Mouse (Mus musculus) retina, embryonic 14.5 days (tissue): ENCODE measurements around the gene Stk11.
"Not testable (repeated sequence)": the region's sequence is repeated elsewhere in the genome, so short reads cannot be mapped to it uniquely, and the experiment has no call there.

Experiments
- DNase-seq: peaks from one replicate; pipeline ENCODE4 v3.0.0-alpha.2; 2015; ENCODE audit warnings: low spot score

Stk11 gene

GRCm38 (mm10) chr10:80157141-80157929 lies 41.7 kb downstream of the Stk11 start:
- no peak for DNase-seq

- DNase-seq = no peak
These were observed 42.8 kb downstream of the Stk11 start for GRCm38 (mm10) chr10:80158307-80158986.

- no peak for DNase-seq
These were observed 43.5 kb downstream of the Stk11 start for GRCm38 (mm10) chr10:80159021-80159560.

GRCm38 (mm10) chr10:80159561-80160454 lies 44.2 kb downstream of the Stk11 start:
- DNase-seq = peak; percentile 99

- peak; percentile 76 for DNase-seq
These were observed 45.1 kb downstream of the Stk11 start for GRCm38 (mm10) chr10:80160455-80161371.

- DNase-seq = peak; percentile 56
These were observed 46.1 kb downstream of the Stk11 start for GRCm38 (mm10) chr10:80161522-80162242.

GRCm38 (mm10) chr10:80162243-80162608 lies 46.6 kb downstream of the Stk11 start:
- DNase-seq = no peak

- DNase-seq = no peak
These were observed 47.2 kb downstream of the Stk11 start for GRCm38 (mm10) chr10:80162716-80163299.

GRCm38 (mm10) chr10:80163721-80164120 lies 48.1 kb downstream of the Stk11 start:
- DNase-seq = no peak

GRCm38 (mm10) chr10:80164161-80164997 lies 48.8 kb downstream of the Stk11 start:
- no peak for DNase-seq

GRCm38 (mm10) chr10:80164998-80165344 lies 49.4 kb downstream of the Stk11 start:
- DNase-seq = peak; percentile 99

- DNase-seq = peak; percentile 71
These were observed 50.0 kb downstream of the Stk11 start, which contains the start of gene Cirbp for GRCm38 (mm10) chr10:80165392-80166128. Gene Cirbp, plus strand, starts transcription at chr10:80165985.

GRCm38 (mm10) chr10:80166136-80166535 lies 50.5 kb downstream of the Stk11 start:
- not testable (repeated sequence) for DNase-seq

- peak; percentile 100 for DNase-seq
These were observed 51.9 kb downstream of the Stk11 start for GRCm38 (mm10) chr10:80167460-80168037.

GRCm38 (mm10) chr10:80168038-80168661 lies 52.5 kb downstream of the Stk11 start:
- peak; percentile 94 for DNase-seq

GRCm38 (mm10) chr10:80169070-80169469 lies 53.5 kb downstream of the Stk11 start:
- DNase-seq = no peak

GRCm38 (mm10) chr10:80169651-80170050 lies 54.0 kb downstream of the Stk11 start:
- DNase-seq = no peak
